Mouse (Mus musculus) thymus, adult 2 months (tissue): ENCODE data around the gene Dag1.

Experiments used
- CTCF ChIP-seq: fragments of 200-500 bp; IDR thresholded peaks from 2 replicates; pipeline ENCODE4 v1.5.1; 2012; ENCODE audit warnings: mild to moderate bottlenecking, control low read depth, low read length, moderate library complexity, borderline replicate concordance; ENCODE audit not compliant: control insufficient read depth, poor library complexity, insufficient read depth; ENCODE audit errors: extremely low read depth
- POLR2A ChIP-seq: fragments of 200-500 bp; IDR thresholded peaks from 2 replicates; pipeline ENCODE4 v1.6.1; 2012; ENCODE audit warnings: mild to moderate bottlenecking, low read length, control low read depth, moderate library complexity; ENCODE audit not compliant: control insufficient read depth, poor library complexity, insufficient read depth; ENCODE audit errors: extremely low read depth

DNA sequence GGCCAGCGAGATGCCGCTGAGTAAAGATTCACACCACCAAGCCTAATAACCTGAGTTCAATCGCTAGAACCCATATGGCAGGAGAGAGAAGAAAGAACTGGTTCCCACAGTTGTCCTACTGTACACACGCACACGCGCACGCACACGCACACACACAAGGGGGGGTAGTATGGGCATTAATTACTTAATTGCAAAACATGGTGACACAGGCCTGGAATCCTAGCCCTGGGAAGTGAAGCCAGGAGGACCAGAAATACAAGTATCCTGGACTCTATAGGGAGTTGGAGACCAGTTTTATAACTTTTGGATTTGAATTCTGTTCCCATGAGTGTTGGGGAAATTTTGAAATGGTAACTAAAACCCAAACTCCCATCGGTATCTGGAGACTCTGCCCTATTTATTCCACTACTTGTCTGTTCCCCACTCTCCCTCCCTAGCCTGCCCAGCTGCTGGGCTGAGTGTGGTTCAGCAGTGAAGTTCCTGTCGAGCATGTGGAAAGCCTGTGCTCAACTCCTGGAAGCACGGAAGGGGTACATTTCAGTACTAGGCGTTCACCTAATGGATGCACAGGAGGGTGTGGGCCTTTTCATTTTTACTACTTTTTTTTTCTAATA is 43.9 kb downstream of the Dag1 start:
- no peak for TF ChIP-seq CTCF
- TF ChIP-seq POLR2A: no peak
